Mouse (Mus musculus) T-helper 17 cell (primary cell): Measurements from ENCODE around the gene Rras2.

Source experiments
- in situ Hi-C, 2 experiments: fragments of 300-600 bp; cut with MboI, MseI; formaldehyde crosslinking; loops; 1 replicate in 1 of 2; 2 replicates in 1 of 2; pipeline ENCODE4 v1.15.1; 2025; ENCODE audit warnings: high pct_unique_total_duplicates in 2 of 2

Gene Rras2

GRCm38 (mm10) chr7:114079343-114079742, 38.2 kb downstream of the Rras2 start:
- in situ Hi-C loops = loop anchor here in 1 of 2 experiments (25.0 kb wide), 1 partner anchor 408 kb away; no protein-coding TSS in a partner anchor

GRCm38 (mm10) chr7:114074595-114074994, 43.0 kb downstream of the Rras2 start:
- in situ Hi-C loops = loop anchor here (5.0 to 25.0 kb wide), 3 partner anchors 43 to 1388 kb away; partner anchors contain the start of gene Rras2 (in 1 of the 2)

GRCm38 (mm10) chr7:114074133-114074532, 43.4 kb downstream of the Rras2 start:
- in situ Hi-C loops = loop anchor here (5.0 to 25.0 kb wide), 3 partner anchors 43 to 1388 kb away; partner anchors contain the start of gene Rras2 (in 1 of the 2)

- in situ Hi-C loops = loop anchor here (5.0 to 25.0 kb wide), 3 partner anchors 45 to 1390 kb away; partner anchors contain the start of gene Rras2 (in 1 of the 2)
These were observed 45.5 kb downstream of the Rras2 start for GRCm38 (mm10) chr7:114071851-114072616.

- in situ Hi-C loops = loop anchor here (5.0 to 25.0 kb wide), 3 partner anchors 46 to 1391 kb away; partner anchors contain the start of gene Rras2 (in 1 of the 2)
These were observed 46.2 kb downstream of the Rras2 start for GRCm38 (mm10) chr7:114071395-114071794.

- in situ Hi-C loops = loop anchor here (5.0 to 25.0 kb wide), 3 partner anchors 47 to 1392 kb away; partner anchors contain the start of gene Rras2 (in 1 of the 2)
These were observed 47.1 kb downstream of the Rras2 start for GRCm38 (mm10) chr7:114070458-114070840.

- in situ Hi-C loops = loop anchor here (5.0 to 25.0 kb wide), 4 partner anchors 47 to 1392 kb away; partner anchors contain the start of gene Rras2 (in 1 of the 2)
These were observed 47.7 kb downstream of the Rras2 start for GRCm38 (mm10) chr7:114069726-114070457.

GRCm38 (mm10) chr7:114068956-114069533, 48.5 kb downstream of the Rras2 start:
- in situ Hi-C loops = loop anchor here (5.0 to 25.0 kb wide), 3 partner anchors 118 to 1393 kb away; no protein-coding TSS in a partner anchor

- in situ Hi-C loops = loop anchor here (5.0 to 25.0 kb wide), 3 partner anchors 121 to 1396 kb away; no protein-coding TSS in a partner anchor
These were observed 50.9 kb downstream of the Rras2 start for GRCm38 (mm10) chr7:114066529-114067178.

GRCm38 (mm10) chr7:114065407-114066185, 52.0 kb downstream of the Rras2 start:
- in situ Hi-C loops = loop anchor here (5.0 to 25.0 kb wide), 3 partner anchors 122 to 1397 kb away; no protein-coding TSS in a partner anchor

- in situ Hi-C loops = loop anchor here (25.0 kb wide), 2 partner anchors 123 to 1398 kb away; no protein-coding TSS in a partner anchor
These were observed 53.6 kb downstream of the Rras2 start for GRCm38 (mm10) chr7:114063966-114064365.

- in situ Hi-C loops = loop anchor here (25.0 kb wide), 2 partner anchors 124 to 1399 kb away; no protein-coding TSS in a partner anchor
These were observed 54.0 kb downstream of the Rras2 start for GRCm38 (mm10) chr7:114063534-114063933.

GRCm38 (mm10) chr7:114062451-114062850, 55.1 kb downstream of the Rras2 start:
- in situ Hi-C loops = loop anchor here (25.0 kb wide), 2 partner anchors 125 to 1400 kb away; no protein-coding TSS in a partner anchor

GRCm38 (mm10) chr7:114060445-114060844, 57.1 kb downstream of the Rras2 start:
- in situ Hi-C loops = loop anchor here (25.0 kb wide), 2 partner anchors 127 to 1402 kb away; no protein-coding TSS in a partner anchor

GRCm38 (mm10) chr7:114058927-114059441, 58.6 kb downstream of the Rras2 start:
- in situ Hi-C loops = loop anchor here (25.0 kb wide), 2 partner anchors 128 to 1403 kb away; no protein-coding TSS in a partner anchor

- in situ Hi-C loops = loop anchor here (25.0 kb wide), 2 partner anchors 129 to 1404 kb away; no protein-coding TSS in a partner anchor
These were observed 59.4 kb downstream of the Rras2 start for GRCm38 (mm10) chr7:114058166-114058565.

GRCm38 (mm10) chr7:114053720-114054119, 63.9 kb downstream of the Rras2 start:
- in situ Hi-C loops = loop anchor here (25.0 kb wide), 2 partner anchors 134 to 1409 kb away; no protein-coding TSS in a partner anchor

GRCm38 (mm10) chr7:114045814-114046213, 71.8 kb downstream of the Rras2 start:
- in situ Hi-C loops = no loop called here

GRCm38 (mm10) chr7:114043929-114044549, 73.5 kb downstream of the Rras2 start:
- in situ Hi-C loops = no loop called here
